Mouse (Mus musculus): ENCODE measurements at regions not wholly inside any gene's neighbourhood (a gene's known extent, or its start where the extent isn't known, plus 50 kb on each side); places are given as distances from the start of the nearest gene placed in this dataset.

- Histone ChIP-seq H3K9ac (replicated peaks; ENCODE audit: low read length, poor library complexity, severe bottlenecking) (no peak overlapping the region), H3K4me3 (ENCODE audit: low read depth, low read length) (no peak overlapping the region)
- ATAC-seq (ENCODE audit: low FRiP score), result no peak
These were observed 199.3 kb upstream of the Asb5 start for GRCm38 (mm10) chr8:54330106-54330505.

GRCm38 (mm10) chr8:54331883-54332282, 197.5 kb upstream of the Asb5 start:
- Histone ChIP-seq H3K27me3 (ENCODE audit: insufficient read depth, low read length) (no peaks in the 10 kb centered on the region), H3K36me3 (ENCODE audit: insufficient read depth, low read length) (no peaks in the 10 kb centered on the region), H3K4me1 (ENCODE audit: insufficient read depth, low read length) (no peaks in the 10 kb centered on the region), H3K9me3 (ENCODE audit: low read length) (no peaks in the 10 kb centered on the region), H3K27ac (ENCODE audit: low read depth, low read length) (no peak overlapping the region), H3K9ac (replicated peaks; ENCODE audit: low read length, poor library complexity, severe bottlenecking) (no peak overlapping the region), H3K4me3 (ENCODE audit: low read depth, low read length) (no peak overlapping the region), H3K4me2 (ENCODE audit: low read depth, low read length, poor library complexity, severe bottlenecking) (no peak overlapping the region)
- TF ChIP-seq CTCF (IDR thresholded peaks at IDR 0.05), result peak; percentile 48
- DNase-seq (ENCODE audit: low spot score) (peak; percentile 2), ATAC-seq (ENCODE audit: low FRiP score) (no peak)
- WGBS, result 61% methylated on average over 1 of the region's 1 CpGs

More at GRCm38 (mm10) chr8:54330106-54330505, 199.3 kb upstream of the Asb5 start:
- Histone ChIP-seq H3K27me3 (ENCODE audit: insufficient read depth, low read length) (no peaks in the 10 kb centered on the region), H3K9me3 (ENCODE audit: low read length) (no peaks in the 10 kb centered on the region), H3K4me2 (ENCODE audit: low read depth, low read length, poor library complexity, severe bottlenecking) (no peak overlapping the region), H3K4me1 (ENCODE audit: insufficient read depth, low read length) (no peaks in the 10 kb centered on the region), H3K27ac (ENCODE audit: low read depth, low read length) (no peak overlapping the region), H3K36me3 (ENCODE audit: insufficient read depth, low read length) (no peaks in the 10 kb centered on the region)
- TF ChIP-seq CTCF (IDR thresholded peaks at IDR 0.05), result no peak
- no peak for DNase-seq (ENCODE audit: low spot score)
- whole genome bisulfite sequencing, result 77% methylated on average over 1 of the region's 1 CpGs

GRCm38 (mm10) chr8:54351123-54351522, 178.3 kb upstream of the Asb5 start:
- no peaks in the 10 kb centered on the region for H3K27me3 ChIP-seq (ENCODE audit: insufficient read depth, low read length)
- ATAC-seq (ENCODE audit: low FRiP score) (no peak), DNase-seq (ENCODE audit: low spot score) (no peak)
- H3K4me1 ChIP-seq (ENCODE audit: insufficient read depth, low read length), result no peaks in the 10 kb centered on the region
- TF ChIP-seq CTCF (IDR thresholded peaks at IDR 0.05), result no peak
- H3K9ac ChIP-seq (replicated peaks; ENCODE audit: low read length, poor library complexity, severe bottlenecking), result no peak overlapping the region
- 93% methylated on average over 6 of the region's 6 CpGs for WGBS
- H3K4me2 ChIP-seq (ENCODE audit: low read depth, low read length, poor library complexity, severe bottlenecking), result no peak overlapping the region
- H3K9me3 ChIP-seq (ENCODE audit: low read length), result no peaks in the 10 kb centered on the region
- H3K36me3 ChIP-seq (ENCODE audit: insufficient read depth, low read length), result no peaks in the 10 kb centered on the region
- no peak overlapping the region for H3K4me3 ChIP-seq (ENCODE audit: low read depth, low read length)
- no peak overlapping the region for H3K27ac ChIP-seq (ENCODE audit: low read depth, low read length)

- Histone ChIP-seq H3K4me3 (ENCODE audit: low read depth, low read length) (no peak overlapping the region), H3K9ac (replicated peaks; ENCODE audit: low read length, poor library complexity, severe bottlenecking) (no peak overlapping the region), H3K27me3 (ENCODE audit: insufficient read depth, low read length) (no peaks in the 10 kb centered on the region), H3K4me1 (ENCODE audit: insufficient read depth, low read length) (no peaks in the 10 kb centered on the region), H3K27ac (ENCODE audit: low read depth, low read length) (no peak overlapping the region), H3K9me3 (ENCODE audit: low read length) (no peaks in the 10 kb centered on the region), H3K36me3 (ENCODE audit: insufficient read depth, low read length) (no peaks in the 10 kb centered on the region), H3K4me2 (ENCODE audit: low read depth, low read length, poor library complexity, severe bottlenecking) (no peak overlapping the region)
- no peak for TF ChIP-seq CTCF (IDR thresholded peaks at IDR 0.05)
- DNase-seq (ENCODE audit: low spot score), result no peak
- no peak for ATAC-seq (ENCODE audit: low FRiP score)
- 72% methylated on average over 3 of the region's 3 CpGs for WGBS
These were observed 167.7 kb upstream of the Asb5 start for GRCm38 (mm10) chr8:54361716-54362115.

- 87% methylated on average over 4 of the region's 4 CpGs for WGBS
- Histone ChIP-seq H3K27me3 (ENCODE audit: insufficient read depth, low read length) (no peaks in the 10 kb centered on the region), H3K9me3 (ENCODE audit: low read length) (no peaks in the 10 kb centered on the region), H3K36me3 (ENCODE audit: insufficient read depth, low read length) (no peaks in the 10 kb centered on the region), H3K4me1 (ENCODE audit: insufficient read depth, low read length) (no peaks in the 10 kb centered on the region), H3K27ac (ENCODE audit: low read depth, low read length) (no peak overlapping the region), H3K9ac (replicated peaks; ENCODE audit: low read length, poor library complexity, severe bottlenecking) (no peak overlapping the region), H3K4me2 (ENCODE audit: low read depth, low read length, poor library complexity, severe bottlenecking) (no peak overlapping the region), H3K4me3 (ENCODE audit: low read depth, low read length) (no peak overlapping the region)
- no peak for TF ChIP-seq CTCF (IDR thresholded peaks at IDR 0.05)
- ATAC-seq (ENCODE audit: low FRiP score) (no peak), DNase-seq (ENCODE audit: low spot score) (no peak)
These were observed 158.9 kb upstream of the Asb5 start for GRCm38 (mm10) chr8:54370501-54370900.

GRCm38 (mm10) chr8:54371073-54371472, 158.3 kb upstream of the Asb5 start:
- Histone ChIP-seq H3K4me1 (ENCODE audit: insufficient read depth, low read length) (no peaks in the 10 kb centered on the region), H3K27ac (ENCODE audit: low read depth, low read length) (no peak overlapping the region), H3K9ac (replicated peaks; ENCODE audit: low read length, poor library complexity, severe bottlenecking) (no peak overlapping the region), H3K9me3 (ENCODE audit: low read length) (no peaks in the 10 kb centered on the region), H3K36me3 (ENCODE audit: insufficient read depth, low read length) (no peaks in the 10 kb centered on the region), H3K4me2 (ENCODE audit: low read depth, low read length, poor library complexity, severe bottlenecking) (no peak overlapping the region), H3K4me3 (ENCODE audit: low read depth, low read length) (no peak overlapping the region), H3K27me3 (ENCODE audit: insufficient read depth, low read length) (no peaks in the 10 kb centered on the region)
- WGBS, result 31% methylated on average over 2 of the region's 2 CpGs
- no peak for TF ChIP-seq CTCF (IDR thresholded peaks at IDR 0.05)
- ATAC-seq (ENCODE audit: low FRiP score), result no peak
- no peak for DNase-seq (ENCODE audit: low spot score)
